Mouse (Mus musculus): Measurements from ENCODE around the gene Rrp15. TPM values are rescaled to one million over a fixed set of nuclear protein-coding genes. Genes with fewer than 3 reads are reported as not detected.

Rrp15 gene
- total RNA-seq, 2 experiments from 2014 or later = 14.8 to 14.9 TPM

DNA sequence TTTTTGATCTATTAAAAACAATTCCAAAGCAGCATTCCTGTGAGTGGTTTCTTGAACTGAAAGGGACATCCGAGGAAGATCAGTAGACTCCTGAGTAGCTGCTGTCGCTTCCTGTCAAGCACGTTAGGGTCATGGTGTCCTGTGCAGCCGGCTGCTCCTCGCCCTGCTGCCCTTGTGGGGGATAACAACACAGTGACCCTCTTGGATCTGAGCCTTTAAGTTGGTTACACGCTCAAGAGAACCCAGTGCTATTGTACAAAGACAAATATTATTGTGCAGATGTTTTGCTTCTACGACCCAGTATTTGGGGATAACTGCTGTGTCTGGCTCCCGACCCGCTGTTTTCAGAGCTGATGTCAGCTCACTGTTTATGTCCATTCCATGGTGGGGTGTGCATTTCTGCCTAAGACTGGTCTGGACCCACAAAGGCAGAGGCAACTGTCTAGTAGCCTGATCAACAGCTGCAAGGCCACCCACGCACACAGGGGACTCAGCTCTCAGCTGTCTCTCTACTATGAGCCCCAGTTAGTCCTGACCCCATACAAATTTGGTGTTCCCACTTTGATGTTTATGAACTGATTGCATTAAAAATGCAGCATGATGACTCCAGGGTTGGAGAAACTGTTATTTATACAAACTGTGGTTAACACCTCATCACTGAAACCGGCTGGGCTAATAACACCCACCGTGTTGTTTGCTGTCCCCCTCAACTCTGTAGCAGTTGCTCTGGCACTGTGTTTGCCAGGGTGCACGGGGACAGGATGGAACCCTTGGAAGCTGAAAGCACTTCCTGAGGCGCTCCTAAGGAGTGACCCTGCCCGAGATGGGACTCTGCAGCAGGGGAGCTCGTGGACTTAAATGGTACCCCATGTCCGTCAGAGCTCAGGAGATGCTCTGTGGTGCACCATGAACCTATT, 33.9 kb downstream of the Rrp15 start:
- DNase-seq (ENCODE audit: extremely low spot score in 1 of 2, low spot score in 1 of 2) = no peak

DNA sequence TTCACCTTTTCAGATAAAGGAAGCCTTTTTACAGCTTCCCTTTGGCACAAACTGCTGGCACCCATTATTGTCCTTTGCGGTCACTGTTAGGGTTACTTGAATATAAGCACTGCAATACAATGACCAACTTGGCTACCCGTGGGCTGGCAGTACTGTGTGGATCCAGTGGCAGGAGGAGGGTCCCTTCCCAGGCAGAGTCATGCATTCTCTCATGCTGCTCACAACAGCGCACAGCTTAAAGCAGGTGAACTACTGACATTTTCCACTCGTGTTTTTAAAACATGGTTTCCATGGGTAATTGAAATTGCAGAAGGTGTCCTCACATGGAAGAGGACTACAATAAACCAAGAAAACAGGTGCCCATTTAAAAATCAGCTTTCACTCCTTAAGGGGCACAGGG, 34.9 kb downstream of the Rrp15 start:
- DNase-seq (ENCODE audit: extremely low spot score in 1 of 2, low spot score in 1 of 2) = no peak

DNA sequence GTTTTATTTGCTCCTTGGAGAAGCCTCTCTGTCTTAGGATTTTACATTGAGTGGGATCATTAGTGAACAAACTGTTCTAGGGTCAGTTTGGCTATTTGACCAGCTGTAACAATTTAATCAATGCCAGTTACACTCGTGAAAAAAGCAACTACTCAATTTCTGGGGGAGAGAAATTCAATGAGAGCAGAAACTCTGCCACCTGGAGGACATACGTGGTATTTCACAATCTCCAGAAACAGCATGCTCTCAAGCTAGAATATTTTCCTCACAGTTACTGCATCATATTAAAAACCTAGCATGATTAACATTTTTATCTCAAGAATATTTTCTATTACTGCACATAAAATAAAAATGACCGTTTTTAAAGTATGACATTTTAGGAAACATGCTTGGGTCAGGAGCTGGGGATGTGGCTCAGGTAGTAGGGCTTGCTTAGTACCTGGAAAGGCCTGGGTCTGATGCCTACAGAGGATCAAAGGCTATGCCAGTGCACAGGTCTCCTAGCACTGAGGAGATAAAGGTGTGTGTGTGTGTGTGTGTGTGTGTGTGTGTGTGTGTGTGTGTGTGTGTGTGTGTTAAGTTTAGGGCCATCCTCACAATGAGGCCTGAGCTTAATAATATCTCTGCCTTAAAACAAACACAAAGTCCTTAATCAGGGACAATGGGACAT, 36.2 kb downstream of the Rrp15 start:
- peak in 1 of 2 experiments; percentile 71 for DNase-seq (ENCODE audit: extremely low spot score in 1 of 2, low spot score in 1 of 2)

DNA sequence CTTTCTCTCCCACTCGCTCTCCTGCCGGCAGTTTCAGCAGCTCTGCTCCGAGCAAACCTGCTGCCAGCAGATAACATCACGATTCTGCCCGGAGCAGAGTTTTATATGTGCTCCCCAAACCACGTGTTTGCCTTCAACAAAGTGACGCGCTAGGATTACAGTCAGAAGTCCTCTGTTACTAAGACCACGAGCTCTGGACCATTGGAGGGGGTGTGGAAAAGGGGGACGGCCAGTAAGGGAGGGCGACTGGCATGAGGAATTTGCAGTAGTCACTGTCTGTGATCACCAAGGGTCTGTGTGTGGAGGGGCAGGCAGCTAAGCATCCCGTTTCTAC, 43.3 kb downstream of the Rrp15 start, which contains the start of gene Tgfb2:
TSS of gene Tgfb2 (minus strand) at position 75 of the 334 bp plus-strand sequence.
- DNase-seq (ENCODE audit: extremely low spot score in 1 of 2, low spot score in 1 of 2) = peak in 1 of 2 experiments; percentile 38

DNA sequence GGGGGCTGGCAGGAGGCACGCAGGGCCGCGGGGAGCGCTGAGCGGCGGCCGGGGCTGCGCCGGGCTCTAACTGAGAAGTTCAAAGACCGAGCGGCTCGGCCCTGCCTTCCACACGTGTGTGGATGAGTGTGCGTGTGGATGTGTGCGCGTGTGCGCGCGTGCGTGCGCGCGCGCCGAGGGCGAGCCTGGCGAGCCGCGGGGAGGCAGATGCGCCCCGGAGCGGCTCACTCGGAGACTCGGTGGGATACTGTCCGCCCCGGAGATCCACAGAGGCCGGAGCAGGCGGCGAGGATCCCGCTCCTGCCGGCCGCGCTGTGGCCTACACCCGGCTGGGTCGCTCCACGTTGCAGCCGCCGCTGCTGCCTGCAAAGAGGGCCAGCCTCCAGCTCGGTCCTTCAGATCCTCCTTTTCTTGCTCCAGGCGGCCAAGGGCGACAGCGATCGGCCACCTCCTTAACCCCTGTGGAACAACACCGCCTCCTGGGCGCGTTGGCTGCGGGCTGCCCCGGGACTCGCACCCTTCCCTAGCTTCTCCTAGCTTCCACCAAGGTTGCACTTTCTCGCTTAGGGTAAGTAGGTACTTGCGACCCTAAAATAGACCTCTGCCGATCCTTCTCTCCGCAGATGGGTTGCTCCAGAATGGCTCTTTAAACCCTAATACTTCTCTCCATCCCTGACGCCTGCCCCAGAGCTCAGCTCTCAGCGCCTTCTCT, 43.8 kb downstream of the Rrp15 start:
- peak; percentile 54 to 57 for DNase-seq (ENCODE audit: extremely low spot score in 1 of 2, low spot score in 1 of 2)

DNA sequence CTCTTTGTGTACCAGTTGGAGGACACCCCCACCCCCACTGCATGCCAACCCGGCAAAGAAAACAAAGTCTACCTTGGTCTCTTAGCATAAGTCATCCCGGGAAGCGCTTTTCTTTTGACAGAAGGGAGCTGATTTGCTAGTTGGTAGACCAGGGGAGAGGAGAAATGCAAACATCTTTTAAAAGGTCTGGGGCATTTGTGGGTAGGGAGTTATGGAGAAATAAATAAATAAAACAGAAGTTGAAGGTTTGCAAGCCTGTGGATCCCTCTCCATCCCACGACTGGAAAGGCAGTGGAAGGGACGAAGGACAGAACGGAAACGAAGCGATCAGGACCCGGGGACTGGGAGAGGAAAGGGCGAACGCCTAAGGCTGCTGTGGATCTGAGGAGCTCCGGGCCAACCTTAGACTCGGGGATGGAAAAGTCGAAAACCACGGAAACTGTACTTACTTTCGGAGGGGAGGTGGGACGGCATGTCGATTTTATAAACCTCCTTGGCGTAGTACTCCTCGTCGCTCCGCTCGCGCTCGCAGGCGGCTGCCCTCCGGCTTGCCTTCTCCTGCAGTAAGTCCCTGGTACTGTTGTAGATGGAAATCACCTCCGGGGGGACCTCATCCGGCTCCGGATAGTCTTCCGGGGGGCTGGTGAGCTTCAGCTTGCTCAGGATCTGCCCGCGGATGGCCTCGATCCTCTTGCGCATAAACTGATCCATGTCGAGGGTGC, 45.0 kb downstream of the Rrp15 start:
- peak; percentile 31 to 36 for DNase-seq (ENCODE audit: extremely low spot score in 1 of 2, low spot score in 1 of 2)

DNA sequence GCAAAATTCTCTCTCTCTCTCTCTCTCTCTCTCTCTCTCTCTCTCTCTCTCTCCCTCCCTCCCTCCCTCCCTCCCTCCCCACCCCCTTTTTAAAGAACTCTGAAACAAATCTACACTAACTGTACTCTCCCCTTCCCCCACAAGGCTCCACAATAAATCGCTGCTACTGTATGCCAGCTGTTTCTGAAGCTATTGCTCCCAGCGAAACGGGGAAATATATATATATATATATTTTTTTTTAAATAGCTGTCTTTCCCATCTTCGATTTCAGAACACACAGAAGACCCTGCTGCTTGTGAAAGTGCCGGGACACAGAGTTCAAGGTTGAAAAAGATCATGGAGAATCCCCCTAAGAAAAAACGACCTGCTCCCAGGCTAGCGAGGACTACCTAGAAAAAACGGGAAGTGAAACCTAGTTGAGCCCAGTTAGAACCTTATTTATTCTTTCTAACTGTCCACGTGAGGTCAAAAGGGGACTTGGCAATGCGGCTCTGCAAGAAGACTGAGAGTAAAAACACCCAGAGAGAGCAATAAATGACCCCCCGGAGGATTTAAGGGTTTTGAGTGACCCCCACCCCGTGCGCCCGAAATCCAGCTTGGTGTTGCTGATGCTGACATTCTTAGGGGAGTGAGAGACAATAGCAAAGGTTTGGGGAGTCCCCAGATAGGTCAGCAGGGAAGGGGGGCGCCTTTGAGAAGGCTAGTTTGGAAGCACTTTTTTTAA, 45.7 kb downstream of the Rrp15 start:
- DNase-seq (ENCODE audit: extremely low spot score in 1 of 2, low spot score in 1 of 2) = no peak

DNA sequence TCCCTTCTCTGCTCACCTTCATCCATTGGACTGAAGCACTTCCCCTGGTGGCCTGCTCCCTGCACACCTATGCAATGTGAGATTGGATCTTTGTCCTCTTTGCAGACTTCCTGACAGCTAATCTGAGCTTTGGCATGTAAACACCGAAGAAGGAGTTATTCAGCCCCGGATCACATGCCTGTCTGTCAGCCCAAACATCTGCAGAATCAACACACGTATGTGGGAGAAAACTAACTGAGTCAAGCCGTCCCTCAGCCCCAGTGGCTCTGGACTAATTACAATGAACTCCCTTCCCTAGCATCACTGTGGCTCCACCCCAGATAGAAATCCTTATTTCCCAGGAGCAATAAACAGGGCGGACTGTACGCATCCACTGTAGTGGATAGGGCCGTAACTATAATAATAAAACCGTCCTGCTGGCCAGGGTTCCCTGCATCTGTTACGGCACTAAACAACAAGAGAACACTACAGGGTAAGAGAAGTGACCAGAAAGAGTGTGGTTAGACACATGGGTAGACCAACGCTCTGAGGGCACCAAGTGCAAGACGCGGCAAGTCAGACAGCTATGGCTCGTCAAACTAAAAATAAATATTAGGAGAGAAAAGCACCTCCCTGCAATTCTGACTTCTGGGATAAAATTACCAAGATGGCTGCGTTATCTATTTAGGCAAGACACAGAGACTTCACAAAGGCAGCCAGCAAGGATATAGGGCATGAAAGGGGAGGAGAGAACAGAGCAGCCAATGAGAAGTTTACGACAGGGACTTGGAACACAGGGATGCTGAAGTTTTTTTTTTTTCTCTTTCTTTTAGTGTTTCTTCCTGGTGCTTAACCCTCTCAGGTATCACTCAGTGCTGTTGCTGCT, 46.5 kb downstream of the Rrp15 start:
- DNase-seq (ENCODE audit: extremely low spot score in 1 of 2, low spot score in 1 of 2) = no peak

DNA sequence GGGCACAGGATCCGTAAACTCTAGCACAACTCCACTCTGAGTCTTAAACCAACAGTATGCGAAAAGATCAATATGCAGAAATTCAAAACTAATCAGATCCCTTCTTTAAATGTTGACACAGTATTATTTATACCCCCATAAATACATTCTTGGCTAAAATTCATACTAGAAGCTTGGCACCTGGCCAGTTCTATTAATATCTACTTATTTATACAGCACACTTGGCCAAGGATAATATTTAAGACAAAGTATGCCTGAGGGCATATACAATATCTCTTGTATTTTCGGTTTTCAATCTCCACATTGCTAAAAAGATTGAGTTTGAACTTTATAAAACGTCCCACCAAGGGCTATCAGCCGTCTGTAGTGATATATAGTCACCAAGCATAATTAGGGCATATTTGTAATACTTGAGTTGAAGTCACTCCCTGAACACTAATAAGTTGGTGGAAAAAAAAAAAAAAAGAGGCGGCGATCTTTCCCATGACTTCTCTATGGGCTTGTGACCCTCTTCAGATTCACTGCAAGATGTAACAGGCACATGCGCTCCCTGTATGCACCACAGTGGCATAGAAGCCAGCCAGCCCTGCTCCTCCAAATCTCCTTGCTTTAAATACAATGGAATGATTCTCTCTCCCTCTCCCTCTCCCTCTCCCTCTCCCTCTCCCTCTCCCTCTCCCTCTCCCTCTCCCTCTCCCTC, 47.8 kb downstream of the Rrp15 start:
- no peak for DNase-seq (ENCODE audit: extremely low spot score in 1 of 2, low spot score in 1 of 2)

DNA sequence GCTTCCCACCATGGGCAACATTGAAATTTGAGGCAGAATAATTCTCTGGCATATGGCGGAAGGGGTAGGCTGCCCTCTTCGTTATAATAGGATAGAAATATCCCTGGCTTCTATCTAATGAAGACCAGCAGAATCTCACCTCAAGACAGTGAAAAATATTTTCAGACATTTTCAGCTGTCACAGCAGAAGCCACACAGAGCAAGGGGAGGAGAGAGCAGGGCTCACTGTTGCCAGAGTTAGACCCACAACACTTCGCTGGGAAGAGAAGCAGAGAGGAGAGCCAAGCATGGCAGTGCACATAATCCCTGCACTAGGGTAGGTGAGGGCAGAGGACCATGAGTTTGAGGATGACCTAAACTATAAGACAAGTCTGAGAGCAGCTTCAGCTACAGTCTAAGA, 48.7 kb downstream of the Rrp15 start:
- no peak for DNase-seq (ENCODE audit: extremely low spot score in 1 of 2, low spot score in 1 of 2)

DNA sequence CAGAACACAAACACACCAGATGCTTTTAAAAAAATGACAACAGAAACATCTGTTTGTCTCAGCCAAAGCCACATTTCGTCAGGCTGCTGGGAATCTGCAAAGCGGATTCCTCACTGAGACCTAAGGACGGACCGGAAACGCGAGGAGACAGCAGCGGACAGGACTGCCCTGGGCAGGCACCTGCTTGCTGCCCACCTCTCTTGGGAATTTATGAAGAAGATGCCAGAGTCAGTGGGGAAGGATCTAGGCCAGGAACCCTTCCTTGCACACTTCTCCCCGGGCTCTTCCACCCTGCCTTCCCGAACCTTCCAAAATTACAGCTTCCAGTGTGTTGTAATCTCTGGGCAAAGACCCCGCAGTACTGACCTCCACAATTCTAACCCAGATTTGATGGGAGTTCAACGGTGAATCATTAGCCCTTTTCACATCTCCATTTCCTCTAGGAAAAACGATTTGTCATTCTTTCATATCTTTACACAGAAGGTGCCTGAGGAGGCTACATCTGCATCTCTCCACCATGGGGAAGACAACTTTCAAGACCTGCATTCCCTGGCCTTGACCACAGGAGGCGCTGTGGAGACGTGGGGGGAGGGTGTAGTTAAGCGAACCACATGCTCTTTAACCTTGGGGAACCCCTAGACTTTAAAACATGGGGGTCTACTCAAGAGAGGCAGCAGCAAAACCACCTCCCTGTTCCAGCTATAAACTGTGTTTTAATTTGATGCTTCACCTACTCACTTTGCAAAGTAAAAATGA, 50.4 kb downstream of the Rrp15 start:
- DNase-seq (ENCODE audit: extremely low spot score in 1 of 2, low spot score in 1 of 2) = no peak

DNA sequence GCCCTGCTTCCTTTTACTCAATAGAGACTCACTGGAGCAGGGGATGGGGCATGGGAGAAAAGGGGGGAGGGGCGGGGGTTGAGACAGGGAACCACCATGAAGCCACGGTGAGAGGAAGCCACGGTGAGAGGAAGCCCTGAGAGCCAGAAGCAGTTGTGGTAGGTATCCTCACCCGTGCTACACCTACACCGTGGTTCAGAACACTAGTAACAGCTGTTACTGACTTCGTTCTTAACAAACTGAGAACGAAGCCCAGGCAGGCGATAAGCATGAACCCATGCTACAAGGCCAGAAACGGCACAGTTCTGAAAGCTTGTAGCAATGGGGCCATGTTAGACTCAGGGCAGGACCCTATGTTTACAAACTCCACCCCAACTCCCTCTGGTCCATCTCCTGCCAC, 52.9 kb downstream of the Rrp15 start:
- DNase-seq (ENCODE audit: extremely low spot score in 1 of 2, low spot score in 1 of 2) = no peak

DNA sequence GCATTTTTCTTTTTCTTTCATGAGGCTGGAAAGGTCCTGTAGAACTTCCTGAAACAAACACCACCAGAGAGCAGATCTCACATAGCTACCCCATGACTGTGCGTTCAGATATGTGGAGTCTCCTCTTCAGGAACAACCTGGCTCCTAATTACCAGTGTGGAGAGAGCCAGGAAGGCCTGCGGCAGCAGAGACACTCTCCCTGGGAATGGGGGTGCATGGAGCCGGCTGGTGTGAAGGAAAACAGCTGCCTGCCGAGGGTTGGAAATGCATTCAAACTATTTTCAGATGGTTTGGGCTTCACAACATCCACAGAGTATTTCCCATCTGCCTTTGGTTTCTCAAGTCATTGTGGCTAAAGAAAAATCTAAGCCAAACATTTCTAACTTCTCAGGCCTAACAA, 53.8 kb downstream of the Rrp15 start:
- DNase-seq (ENCODE audit: extremely low spot score in 1 of 2, low spot score in 1 of 2) = no peak

DNA sequence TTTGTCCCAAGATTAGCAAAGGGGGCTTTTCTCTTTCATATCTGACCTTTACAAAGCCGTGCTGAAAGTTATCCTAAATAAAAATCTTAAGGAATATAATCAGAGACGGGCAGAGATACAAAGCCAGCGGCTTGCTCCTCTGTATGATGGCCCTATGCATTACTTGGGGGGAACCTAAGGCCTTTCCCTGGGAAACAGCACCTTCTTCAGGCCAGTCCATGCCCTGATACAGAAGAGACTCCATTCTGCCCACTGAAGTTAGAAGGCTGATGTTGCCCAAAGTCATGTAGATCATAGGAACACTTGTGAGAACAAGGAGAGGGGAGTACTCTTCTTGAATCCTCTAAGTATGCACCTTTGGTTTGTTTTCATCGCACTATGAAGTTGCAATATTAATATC, 56.8 kb downstream of the Rrp15 start:
- no peak for DNase-seq (ENCODE audit: extremely low spot score in 1 of 2, low spot score in 1 of 2)

DNA sequence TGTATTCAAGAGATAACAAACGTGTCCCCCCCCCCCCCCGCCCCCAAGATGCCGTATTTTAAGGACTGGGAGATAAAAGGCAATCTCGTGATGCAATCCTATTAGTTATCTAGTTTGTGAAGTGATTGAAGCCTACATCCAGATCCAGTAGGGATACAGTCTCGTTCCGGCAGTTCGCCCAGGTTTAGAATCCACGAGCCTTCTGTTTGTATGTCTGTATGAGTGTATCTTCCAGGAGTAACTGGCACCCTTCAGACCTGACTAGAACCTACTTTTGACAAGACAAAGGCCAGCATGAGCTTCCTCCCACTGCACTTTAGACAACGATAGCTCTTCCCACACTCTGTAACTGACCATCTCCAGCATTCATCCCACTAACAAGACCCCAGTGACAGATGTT, 57.5 kb downstream of the Rrp15 start:
- DNase-seq (ENCODE audit: extremely low spot score in 1 of 2, low spot score in 1 of 2) = no peak

DNA sequence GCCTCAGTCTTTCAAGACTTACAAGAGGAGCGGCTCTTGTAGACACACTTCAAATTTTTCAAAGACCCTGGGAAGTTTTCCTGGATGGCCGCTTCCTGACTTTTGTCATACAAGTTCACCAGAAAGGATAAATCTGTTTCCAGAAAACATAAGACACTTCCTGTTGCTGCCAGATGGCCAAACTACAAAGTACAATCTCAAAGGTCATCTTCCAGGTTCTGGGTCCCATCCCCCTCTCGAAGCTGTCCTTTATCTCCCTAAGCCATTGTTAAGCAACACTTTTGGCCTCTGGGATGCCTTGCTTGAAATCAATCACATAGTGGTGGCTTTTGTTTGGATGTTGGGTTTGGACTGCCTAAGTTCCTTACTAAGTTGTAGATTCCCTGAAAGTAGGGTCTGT, 65.1 kb downstream of the Rrp15 start:
- no peak for DNase-seq (ENCODE audit: extremely low spot score in 1 of 2, low spot score in 1 of 2)

DNA sequence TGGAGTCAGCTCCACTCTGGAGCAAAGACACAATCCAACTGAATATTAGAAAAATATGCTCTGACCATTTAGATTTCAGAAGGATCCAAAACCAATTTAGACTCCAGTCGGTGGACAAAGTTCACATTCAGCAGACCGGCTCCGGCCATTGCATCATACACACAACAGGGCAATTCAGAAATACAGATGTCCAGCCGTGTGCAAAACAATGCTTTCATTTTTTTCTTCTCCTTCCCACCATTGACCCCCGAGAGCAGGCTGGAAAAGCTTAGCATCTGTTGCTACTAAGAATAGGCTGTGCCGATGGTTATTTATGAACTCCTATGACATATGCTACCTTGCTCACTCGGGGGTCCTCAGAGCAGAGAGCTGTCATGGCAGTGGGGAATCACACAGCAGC, 66.6 kb downstream of the Rrp15 start:
- DNase-seq (ENCODE audit: extremely low spot score in 1 of 2, low spot score in 1 of 2) = no peak

DNA sequence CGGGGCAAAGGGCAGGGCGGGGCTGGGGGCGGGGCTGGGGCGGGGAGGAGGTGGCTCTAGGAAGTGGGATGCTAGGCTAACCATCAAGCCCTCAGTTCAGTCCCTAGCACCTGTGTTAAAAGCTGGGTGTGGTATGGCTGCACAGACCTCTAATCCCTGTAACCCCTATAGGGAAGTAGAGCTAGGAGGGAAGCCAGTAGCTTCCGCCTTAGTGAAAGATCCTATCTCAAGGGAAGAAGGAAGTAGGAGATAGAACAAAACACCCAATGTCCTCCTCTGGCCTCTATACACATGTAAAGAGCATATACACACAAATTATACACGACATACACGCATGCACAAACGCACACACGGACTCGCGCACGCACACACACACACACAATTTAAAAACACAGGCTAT, 71.5 kb downstream of the Rrp15 start:
- DNase-seq (ENCODE audit: extremely low spot score in 1 of 2, low spot score in 1 of 2) = no peak

Measured in layer of hippocampus, postnatal 25 days (tissue).